Mouse (Mus musculus): ENCODE measurements around the gene Nfu1.

DNA sequence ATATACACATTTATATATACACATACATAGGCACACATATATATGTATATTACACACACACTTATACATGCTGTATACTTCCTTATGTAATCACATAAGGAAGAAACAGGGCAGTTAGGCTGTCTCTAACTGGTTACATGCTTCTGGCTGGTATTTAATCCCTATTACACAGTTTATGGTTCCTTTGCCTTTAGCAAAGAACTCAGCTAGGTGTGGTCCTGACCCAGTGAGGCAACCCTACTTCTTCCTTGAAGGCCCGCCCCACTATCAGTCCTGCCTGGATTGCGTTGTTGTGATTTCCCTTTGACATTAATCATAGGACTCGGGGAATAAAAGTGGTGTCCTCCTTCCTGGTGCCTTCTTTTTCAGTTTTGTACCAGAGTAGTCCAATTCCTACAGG lies 25.4 kb downstream of the Nfu1 start:
- TF ChIP-seq CTCF (IDR thresholded peaks at IDR 0.05; ENCODE audit: borderline replicate concordance, insufficient read depth, low read depth, low read length) (no peak), POLR2A (IDR thresholded peaks at IDR 0.05; ENCODE audit: borderline replicate concordance, insufficient read depth, low read length) (no peak)
